Mouse (Mus musculus) heart, embryonic 14.5 days (tissue): ENCODE results near the gene C3. TPM values are rescaled to one million over a fixed set of nuclear protein-coding genes. Genes with fewer than 3 reads are reported as not detected.

Source experiments
- ATAC-seq: fragments of 200-750 bp; cut with Nextera tagmentation; 2 replicates; pipeline ENCODE4 v1.8.0; 2017; ENCODE audit warnings: low read depth, moderate TSS enrichment; ENCODE audit not compliant: insufficient number of reproducible peaks, insufficient read depth, low FRiP score
- H3K27ac ChIP-seq, 2 experiments: fragments of 200-500 bp in 1 of 2; fragments of 300-500 bp in 1 of 2; sonication (generic) in 1 of 2; replicated peaks in 1 of 2; 2 replicates each; pipeline ENCODE4 v1.5.1; 2012 to 2014; ENCODE audit warnings: low read depth in 2 of 2, low read length in 2 of 2, control low read depth in 1 of 2, mild to moderate bottlenecking in 1 of 2, mixed read lengths in 1 of 2; ENCODE audit not compliant: control insufficient read depth in 1 of 2, insufficient read depth in 1 of 2
- H3K27me3 ChIP-seq: fragments of 300-500 bp; sonication (generic); 2 replicates; pipeline ENCODE4 v1.6.1; 2014; ENCODE audit warnings: mild to moderate bottlenecking, low read length, control low read depth; ENCODE audit not compliant: control insufficient read depth, insufficient read depth
- H3K36me3 ChIP-seq: fragments of 300-500 bp; sonication (generic); 2 replicates; pipeline ENCODE4 v1.6.1; 2014; ENCODE audit warnings: mild to moderate bottlenecking, control low read depth, low read length, mixed read lengths; ENCODE audit not compliant: control insufficient read depth, insufficient read depth
- H3K4me1 ChIP-seq, 2 experiments: fragments of 200-500 bp in 1 of 2; fragments of 300-500 bp in 1 of 2; sonication (generic) in 1 of 2; 2 replicates each; pipeline ENCODE4 v1.6.1; 2012 to 2014; ENCODE audit warnings: low read length in 2 of 2, control low read depth in 1 of 2, mixed read lengths in 1 of 2; ENCODE audit not compliant: control insufficient read depth in 2 of 2, insufficient read depth in 2 of 2
- H3K4me2 ChIP-seq: fragments of 300-500 bp; sonication (generic); 2 replicates; pipeline ENCODE4 v1.6.1; 2014; ENCODE audit warnings: mild to moderate bottlenecking, low read length
- H3K4me3 ChIP-seq, 2 experiments: fragments of 200-500 bp in 1 of 2; fragments of 300-500 bp in 1 of 2; sonication (generic) in 1 of 2; 2 replicates each; pipeline ENCODE4 v1.5.1; 2012 to 2014; ENCODE audit warnings: low read length in 2 of 2, mild to moderate bottlenecking in 2 of 2, control low read depth in 1 of 2, low read depth in 1 of 2, moderate library complexity in 1 of 2; ENCODE audit not compliant: control insufficient read depth in 1 of 2, insufficient read depth in 1 of 2
- H3K9ac ChIP-seq: fragments of 300-500 bp; sonication (generic); 2 replicates; pipeline ENCODE4 v1.6.1; 2014; ENCODE audit warnings: mild to moderate bottlenecking, low read length
- H3K9me3 ChIP-seq: fragments of 300-500 bp; sonication (generic); 2 replicates; pipeline ENCODE4 v1.6.1; 2016; ENCODE audit warnings: low read length, control low read depth; ENCODE audit not compliant: control insufficient read depth
- WGBS: fragments of 180-500 bp; shearing (Covaris S2); extraction: QIAGEN DNeasy Blood & Tissue Kit; methylation state at CpG from one replicate; pipeline ENCODE4 v1.1.7; 2014; 5-methylcytosine and 5-hydroxymethylcytosine counted together
- polyA plus RNA-seq: library from polyadenylated mRNA; unstranded; fragments of >200 nt; fragmentation: Nextera tagmentation; extraction: Ambion mirVana; gene quantifications from 2 replicates; pipeline ENCODE4 v1.2.1, GENCODE M21; 2014

Gene C3
- polyA plus RNA-seq, 1 experiment from 2014 or later, result 0.74 TPM

- H3K27ac ChIP-seq, result peak within 1 kb of the TSS; percentile 75 to 95
- H3K36me3 ChIP-seq, result peaks cover 20% of the 10 kb centered on the region
- peak within 1 kb of the TSS; percentile 96 for H3K4me2 ChIP-seq
- H3K4me3 ChIP-seq, result peak within 1 kb of the TSS; percentile 77 to 89
- peak; percentile 58 for ATAC-seq
- peak within 1 kb of the TSS; percentile 84 for H3K9ac ChIP-seq
- WGBS, result under 1% methylated on average over 50 of the region's 52 CpGs
- no peaks in the 10 kb centered on the region for H3K27me3 ChIP-seq
- H3K4me1 ChIP-seq, result peaks cover 13 to 20% of the 10 kb centered on the region in 2 experiments
- H3K9me3 ChIP-seq, result no peaks in the 10 kb centered on the region
Measured at GRCm38 (mm10) chr17:57249186-57250181, 21.5 kb upstream of the C3 start, which contains the start of gene Trip10. TSS of gene Trip10 (plus strand) at chr17:57249455.

DNA sequence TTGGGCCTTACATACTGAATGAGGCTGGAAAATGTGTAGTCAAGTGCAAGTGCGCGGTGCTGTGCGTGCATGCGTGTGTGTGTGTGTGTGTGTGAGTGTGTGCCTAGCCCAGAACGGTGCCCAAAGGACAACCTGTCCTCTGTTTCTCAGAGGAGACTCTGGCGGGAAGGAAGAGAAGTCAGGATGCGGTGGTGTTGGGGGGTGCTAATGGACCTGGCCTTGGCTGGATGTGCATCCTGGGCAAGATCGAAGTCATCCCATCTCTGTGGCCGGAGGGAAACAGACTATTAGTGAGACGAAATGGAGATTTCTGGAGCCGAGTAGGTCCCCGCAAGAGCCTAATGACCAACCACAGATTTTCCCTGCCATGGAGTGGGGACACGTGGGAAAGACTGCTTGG lies 20.8 kb upstream of the C3 start:
- ATAC-seq, result no peak
- Histone ChIP-seq H3K27me3 (no peaks in the 10 kb centered on the region), H3K4me2 (peak overlapping the region; percentile 96), H3K36me3 (peaks cover 18% of the 10 kb centered on the region), H3K4me3 (peak overlapping the region; percentile 77 to 89), H3K4me1 (peaks cover 13 to 20% of the 10 kb centered on the region in 2 experiments), H3K9ac (peak overlapping the region; percentile 77), H3K9me3 (no peaks in the 10 kb centered on the region), H3K27ac (peak overlapping the region; percentile 75 to 95)
- 9% methylated on average over 13 of the region's 13 CpGs for whole genome bisulfite sequencing

GRCm38 (mm10) chr17:57248201-57248699 lies 20.3 kb upstream of the C3 start, which contains the start of gene Gpr108:
TSS of gene Gpr108 (minus strand) at chr17:57248446.
- ATAC-seq, result peak; percentile 64
- H3K4me2 ChIP-seq, result peak within 1 kb of the TSS; percentile 96
- H3K9ac ChIP-seq, result peak within 1 kb of the TSS; percentile 84
- peak within 1 kb of the TSS; percentile 77 to 89 for H3K4me3 ChIP-seq
- no peaks in the 10 kb centered on the region for H3K27me3 ChIP-seq
- peak within 1 kb of the TSS; percentile 91 to 95 for H3K27ac ChIP-seq
- no peaks in the 10 kb centered on the region for H3K9me3 ChIP-seq
- peaks cover 13 to 20% of the 10 kb centered on the region in 2 experiments for H3K4me1 ChIP-seq
- 2% methylated on average over 12 of the region's 12 CpGs for WGBS
- peaks cover 16% of the 10 kb centered on the region for H3K36me3 ChIP-seq

DNA sequence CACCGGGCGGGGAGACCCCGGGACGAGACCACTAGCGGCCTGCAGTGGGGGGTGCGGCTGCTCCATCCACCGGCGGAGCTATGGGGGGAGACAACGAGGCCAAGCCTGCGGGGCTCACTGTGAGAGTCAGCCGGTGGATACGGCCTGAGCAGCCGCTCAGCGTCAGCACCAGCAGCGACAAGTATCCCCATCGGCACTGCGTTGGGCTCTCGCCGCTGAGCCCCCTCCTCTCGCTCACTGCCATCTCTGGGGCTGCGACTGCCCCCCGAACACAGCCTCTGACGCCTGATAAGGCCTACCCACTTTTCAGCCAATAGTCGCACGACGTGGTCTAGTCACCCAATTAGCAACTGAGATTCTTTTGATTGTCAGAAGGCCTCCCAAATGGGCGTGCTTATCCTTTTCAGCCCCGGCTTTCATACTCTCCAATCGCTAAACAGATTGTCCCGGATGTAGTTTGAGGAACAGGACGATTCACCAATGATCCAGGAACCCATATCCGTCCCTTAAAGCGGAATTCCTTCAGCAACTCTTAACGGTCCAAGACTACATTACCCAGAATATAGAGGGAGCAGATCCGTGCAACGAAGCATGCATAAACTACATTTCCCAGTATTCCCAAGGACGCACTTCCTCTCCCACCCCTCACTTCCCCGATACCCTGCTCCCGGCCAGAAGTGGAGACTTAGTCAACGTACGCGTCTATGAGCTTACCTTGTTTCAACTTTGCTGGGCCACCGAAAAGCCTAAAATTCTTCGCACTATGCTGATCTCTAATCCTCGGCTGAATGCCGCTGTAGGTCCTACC lies 19.7 kb upstream of the C3 start:
- Histone ChIP-seq H3K36me3 (peaks cover 19% of the 10 kb centered on the region), H3K27ac (peak overlapping the region; percentile 91 to 95), H3K9me3 (no peaks in the 10 kb centered on the region), H3K27me3 (no peaks in the 10 kb centered on the region), H3K4me3 (peak overlapping the region; percentile 77 to 89), H3K4me2 (peak overlapping the region; percentile 96), H3K9ac (peak overlapping the region; percentile 80), H3K4me1 (peaks cover 13 to 20% of the 10 kb centered on the region in 2 experiments)
- WGBS, result under 1% methylated on average over 46 of the region's 46 CpGs
- peak; percentile 88 for ATAC-seq

GRCm38 (mm10) chr17:57246663-57247392 lies 18.9 kb upstream of the C3 start:
- H3K4me2 ChIP-seq, result peak overlapping the region; percentile 72
- no peaks in the 10 kb centered on the region for H3K9me3 ChIP-seq
- H3K9ac ChIP-seq, result peak overlapping the region; percentile 80
- 3% methylated on average over 18 of the region's 18 CpGs for WGBS
- no peaks in the 10 kb centered on the region for H3K27me3 ChIP-seq
- peaks cover 13 to 20% of the 10 kb centered on the region in 2 experiments for H3K4me1 ChIP-seq
- peak overlapping the region; percentile 76 to 77 for H3K4me3 ChIP-seq
- peak; percentile 46; the same call in 1 of the 2 replicates for ATAC-seq
- peaks cover 26% of the 10 kb centered on the region for H3K36me3 ChIP-seq
- H3K27ac ChIP-seq, result peak overlapping the region; percentile 91

- WGBS, result 87% methylated on average over 10 of the region's 10 CpGs
- no peak for ATAC-seq
- H3K27me3 ChIP-seq, result no peaks in the 10 kb centered on the region
- H3K36me3 ChIP-seq, result peaks cover 31% of the 10 kb centered on the region
- H3K9ac ChIP-seq, result no peak overlapping the region
- H3K4me3 ChIP-seq, result no peak overlapping the region
- no peak overlapping the region for H3K4me2 ChIP-seq
- H3K9me3 ChIP-seq, result no peaks in the 10 kb centered on the region
- no peak overlapping the region for H3K27ac ChIP-seq
- H3K4me1 ChIP-seq, result peaks cover 10 to 15% of the 10 kb centered on the region in 2 experiments
Measured at GRCm38 (mm10) chr17:57245311-57245929, 17.5 kb upstream of the C3 start.
